Mouse (Mus musculus) CH12.LX (cell line): ENCODE data around the gene Ctnna3. TPM values are rescaled to one million over a fixed set of nuclear protein-coding genes. Genes with fewer than 3 reads are reported as not detected.

Experiments
- DNase-seq: peaks from one replicate; pipeline ENCODE4 v3.0.0-alpha.2; 2013; ENCODE audit errors: extremely low read depth
- H3K27ac ChIP-seq: 2 replicates; pipeline ENCODE4 v1.5.1; 2012; ENCODE audit warnings: low read depth, mild to moderate bottlenecking, control low read depth, moderate library complexity; ENCODE audit not compliant: insufficient read depth
- H3K27me3 ChIP-seq: replicated peaks from 2 replicates; pipeline ENCODE3; 2012; ENCODE audit warnings: inconsistent platforms
- H3K36me3 ChIP-seq, 2 experiments: replicated peaks in 1 of 2; 2 replicates each; pipeline versions ENCODE3 to v1.6.1; 2012; ENCODE audit warnings: inconsistent platforms in 1 of 2, low read length in 1 of 2, mild to moderate bottlenecking in 1 of 2, mixed read lengths in 1 of 2, moderate library complexity in 1 of 2; ENCODE audit not compliant: control insufficient read depth in 1 of 2, insufficient read depth in 1 of 2
- H3K4me1 ChIP-seq, 2 experiments: 2 replicates each; pipeline ENCODE4 v1.6.1; 2012; ENCODE audit warnings: inconsistent platforms in 1 of 2, moderate library complexity in 1 of 2; ENCODE audit not compliant: insufficient read depth in 2 of 2, control insufficient read depth in 1 of 2
- H3K4me2 ChIP-seq: 2 replicates; pipeline ENCODE4 v1.6.1; 2012; ENCODE audit warnings: low read depth, mild to moderate bottlenecking, control low read depth; ENCODE audit not compliant: poor library complexity, insufficient read depth, severe bottlenecking
- H3K4me3 ChIP-seq, 3 experiments: fragments of 150-350 bp in 1 of 3; sonication (generic) in 1 of 3; replicated peaks in 1 of 3; 2 replicates each; pipeline versions ENCODE3 to v1.5.1; 2011 to 2012; ENCODE audit warnings: low read depth in 2 of 3, low read length in 2 of 3, mild to moderate bottlenecking in 2 of 3, moderate library complexity in 2 of 3, control low read depth in 1 of 3, improper control_type of control experiment in 1 of 3, inconsistent platforms in 1 of 3, mixed read lengths in 1 of 3; ENCODE audit not compliant: poor library complexity in 1 of 3
- H3K79me2 ChIP-seq: replicated peaks from 2 replicates; pipeline ENCODE4 v1.6.1; 2012; ENCODE audit warnings: mild to moderate bottlenecking, moderate library complexity; ENCODE audit not compliant: control insufficient read depth, poor library complexity, insufficient read depth, severe bottlenecking; ENCODE audit errors: extremely low read depth
- H3K9ac ChIP-seq: 2 replicates; pipeline ENCODE4 v1.6.1; 2012; ENCODE audit warnings: low read depth, mild to moderate bottlenecking, control low read depth, moderate library complexity; ENCODE audit not compliant: insufficient read depth
- H3K9me3 ChIP-seq: replicated peaks from 2 replicates; pipeline ENCODE3; 2012; ENCODE audit warnings: low read length, inconsistent platforms, mixed read lengths
- BHLHE40 ChIP-seq: IDR thresholded peaks from 2 replicates; pipeline ENCODE4 v1.6.1; 2011; ENCODE audit warnings: mild to moderate bottlenecking, low read depth, low read length, improper control_type of control experiment
- CHD1 ChIP-seq: IDR thresholded peaks from 2 replicates; pipeline ENCODE4 v1.6.1; 2012; ENCODE audit warnings: low read depth, low read length, improper control_type of control experiment, inconsistent platforms
- CHD2 ChIP-seq: IDR thresholded peaks from 2 replicates; pipeline ENCODE4 v1.6.1; 2011; ENCODE audit warnings: low read length, improper control_type of control experiment
- CTCF ChIP-seq, 2 experiments: IDR thresholded peaks in 1 of 2; conservative IDR thresholded peaks in 1 of 2; 2 replicates each; pipeline ENCODE4 v1.5.1; 2011 to 2012; ENCODE audit warnings: low read depth in 2 of 2, low read length in 2 of 2, improper control_type of control experiment in 1 of 2, inconsistent platforms in 1 of 2, mild to moderate bottlenecking in 1 of 2, moderate library complexity in 1 of 2
- EP300 ChIP-seq: IDR thresholded peaks from 2 replicates; pipeline ENCODE4 v1.6.1; 2011; ENCODE audit warnings: low read length, improper control_type of control experiment
- GABPA ChIP-seq: IDR thresholded peaks from 2 replicates; pipeline ENCODE4 v1.6.1; 2012; ENCODE audit warnings: low read depth, low read length, improper control_type of control experiment, inconsistent platforms; ENCODE audit not compliant: insufficient replicate concordance
- HCFC1 ChIP-seq: IDR thresholded peaks from 2 replicates; pipeline ENCODE4 v1.6.1; 2012; ENCODE audit warnings: low read depth, mild to moderate bottlenecking, inconsistent platforms, low read length, improper control_type of control experiment
- JUN ChIP-seq: IDR thresholded peaks from 2 replicates; pipeline ENCODE4 v1.6.1; 2011; ENCODE audit warnings: low read depth, mild to moderate bottlenecking, low read length, improper control_type of control experiment, moderate library complexity; ENCODE audit not compliant: insufficient read depth
- JUND ChIP-seq: conservative IDR thresholded peaks from 2 replicates; pipeline ENCODE4 v1.6.1; 2011; ENCODE audit warnings: low read depth, low read length, improper control_type of control experiment
- MAX ChIP-seq: IDR thresholded peaks from 2 replicates; pipeline ENCODE4 v1.6.1; 2011; ENCODE audit warnings: low read length, improper control_type of control experiment
- MEF2A ChIP-seq: IDR thresholded peaks from 2 replicates; pipeline ENCODE4 v1.6.1; 2014; ENCODE audit warnings: low read depth, mild to moderate bottlenecking, inconsistent platforms, low read length, improper control_type of control experiment, borderline replicate concordance
- MXI1 ChIP-seq: IDR thresholded peaks from 2 replicates; pipeline ENCODE4 v1.6.1; 2011; ENCODE audit warnings: mild to moderate bottlenecking, low read depth, low read length, improper control_type of control experiment
- NELFE ChIP-seq: IDR thresholded peaks from 2 replicates; pipeline ENCODE4 v1.6.1; 2011; ENCODE audit warnings: low read depth, low read length, improper control_type of control experiment
- NRF1 ChIP-seq: IDR thresholded peaks from 2 replicates; pipeline ENCODE4 v1.6.1; 2014; ENCODE audit warnings: low read depth, mild to moderate bottlenecking, inconsistent platforms, low read length, improper control_type of control experiment, moderate library complexity
- PAX5 ChIP-seq: IDR thresholded peaks from 2 replicates; pipeline ENCODE4 v1.6.1; 2012; ENCODE audit warnings: low read length, inconsistent platforms, mixed read lengths
- POLR2A ChIP-seq: IDR thresholded peaks from 2 replicates; pipeline ENCODE4 v1.6.1; 2011; ENCODE audit warnings: low read depth, mild to moderate bottlenecking, improper control_type of control experiment, low read length
- POLR2AphosphoS2 ChIP-seq: IDR thresholded peaks from 2 replicates; pipeline ENCODE4 v1.6.1; 2011; ENCODE audit warnings: low read depth, low read length, improper control_type of control experiment
- RCOR1 ChIP-seq: conservative IDR thresholded peaks from 2 replicates; pipeline ENCODE4 v1.6.1; 2012; ENCODE audit warnings: low read depth, mild to moderate bottlenecking, inconsistent platforms, low read length, improper control_type of control experiment
- SIN3A ChIP-seq: IDR thresholded peaks from 2 replicates; pipeline ENCODE4 v1.6.1; 2012; ENCODE audit warnings: low read length, improper control_type of control experiment, inconsistent platforms
- SMC3 ChIP-seq: IDR thresholded peaks from 2 replicates; pipeline ENCODE4 v1.6.1; 2011; ENCODE audit warnings: low read depth, low read length, improper control_type of control experiment
- TBP ChIP-seq: conservative IDR thresholded peaks from 2 replicates; pipeline ENCODE4 v1.6.1; 2011; ENCODE audit warnings: low read depth, low read length, improper control_type of control experiment
- TCF12 ChIP-seq: IDR thresholded peaks from 2 replicates; pipeline ENCODE4 v1.6.1; 2014; ENCODE audit warnings: low read depth, mild to moderate bottlenecking, inconsistent platforms, low read length, improper control_type of control experiment
- USF1 ChIP-seq: IDR thresholded peaks from 2 replicates; pipeline ENCODE4 v1.6.1; 2014; ENCODE audit warnings: low read depth, mild to moderate bottlenecking, inconsistent platforms, low read length, improper control_type of control experiment
- USF2 ChIP-seq: conservative IDR thresholded peaks from 2 replicates; pipeline ENCODE4 v1.6.1; 2011; ENCODE audit warnings: low read depth, low read length, improper control_type of control experiment
- ZKSCAN1 ChIP-seq: IDR thresholded peaks from 2 replicates; pipeline ENCODE4 v1.6.1; 2012; ENCODE audit warnings: low read depth, inconsistent platforms, low read length, improper control_type of control experiment, borderline replicate concordance
- ZMIZ1 ChIP-seq: IDR thresholded peaks from 2 replicates; pipeline ENCODE4 v1.6.1; 2012; ENCODE audit warnings: low read depth, mild to moderate bottlenecking, inconsistent platforms, low read length, improper control_type of control experiment
- ZNF384 ChIP-seq: IDR thresholded peaks from 2 replicates; pipeline ENCODE4 v1.6.1; 2012; ENCODE audit warnings: low read depth, low read length, improper control_type of control experiment, inconsistent platforms
- dilution Hi-C: fragments of 300-500 bp; cut with MboI; formaldehyde crosslinking; loops from 2 replicates; pipeline ENCODE4 v1.14.3; 2020; ENCODE audit warnings: low sequenced_read_pairs; ENCODE audit not compliant: extremely low pct_unique_long_range_greater_than_20kb, extremely low pct_ligation_motif_present
- in situ Hi-C: fragments of 300-500 bp; cut with MboI; formaldehyde crosslinking; loops from 3 replicates; pipeline ENCODE4 v1.14.3; 2019; ENCODE audit warnings: low sequenced_read_pairs, low pct_ligation_motif_present, low pct_unique_long_range_greater_than_20kb, mixed read lengths
- polyA plus RNA-seq: library from polyadenylated mRNA; unstranded; fragments of >175 nt; gene quantifications from 2 replicates; pipeline ENCODE4 v1.2.1, GENCODE M21; 2012; ENCODE audit warnings: low read depth; ENCODE audit not compliant: insufficient read length
- total RNA-seq, 2 experiments: library from RNA; depleted of rRNA; stranded (reverse); fragments of 300-350 nt in 1 of 2; fragments of >200 nt in 1 of 2; gene quantifications; 2 replicates each; pipeline ENCODE4 v1.2.3; 2012 to 2014

Gene Ctnna3
- total and polyA plus RNA-seq, 3 experiments = 0.09 TPM; not detected in 2

- Histone ChIP-seq H3K4me3 (no peak overlapping the region), H3K27me3 (no peaks in the 10 kb centered on the region), H3K9ac (no peak overlapping the region), H3K4me1 (no peaks in the 10 kb centered on the region), H3K4me2 (no peak overlapping the region), H3K9me3 (peaks cover 34% of the 10 kb centered on the region), H3K36me3 (no peaks in the 10 kb centered on the region), H3K27ac (no peak overlapping the region), H3K79me2 (no peaks in the 10 kb centered on the region)
- in situ Hi-C loops (no loop called here), dilution Hi-C loops (no loop called here)
- no peak for TF ChIP-seq MXI1
- TF ChIP-seq SMC3 = no peak
- TF ChIP-seq RCOR1 = no peak
- no peak for TF ChIP-seq JUN
- no peak for TF ChIP-seq CTCF (conservative IDR thresholded peaks at IDR 0.05 in 1 of 2, IDR thresholded peaks at IDR 0.05 in 1 of 2; ENCODE audit: low read depth in 2 of 2, low read length in 2 of 2)
- no peak for TF ChIP-seq ZMIZ1
- TF ChIP-seq JUND = no peak
- no peak for TF ChIP-seq USF1
- no peak for TF ChIP-seq GABPA
- TF ChIP-seq CHD2 = no peak
- TF ChIP-seq NRF1 = no peak
- TF ChIP-seq ZNF384 = no peak
- TF ChIP-seq ZKSCAN1 = no peak
- TF ChIP-seq MEF2A = no peak
- no peak for TF ChIP-seq TCF12
- no peak for TF ChIP-seq POLR2AphosphoS2
- TF ChIP-seq TBP = no peak
- no peak for DNase-seq
Measured at GRCm38 (mm10) chr10:64278836-64279235, 848.9 kb downstream of the Ctnna3 start.

- in situ Hi-C loops = no loop called here
- peaks cover 57% of the 10 kb centered on the region for H3K9me3 ChIP-seq
Measured at GRCm38 (mm10) chr10:64305802-64306201, 875.9 kb downstream of the Ctnna3 start.

More at GRCm38 (mm10) chr10:64305802-64306201, 875.9 kb downstream of the Ctnna3 start:
- no peak overlapping the region for H3K27ac ChIP-seq
- H3K27me3 ChIP-seq = no peaks in the 10 kb centered on the region
- no peak overlapping the region for H3K4me2 ChIP-seq
- H3K36me3 ChIP-seq = no peaks in the 10 kb centered on the region
- H3K9ac ChIP-seq = no peak overlapping the region
- H3K79me2 ChIP-seq = no peaks in the 10 kb centered on the region
- H3K4me3 ChIP-seq = no peak overlapping the region
- no peak for TF ChIP-seq GABPA
- no peak for TF ChIP-seq POLR2A
- no peak for TF ChIP-seq NELFE
- TF ChIP-seq CTCF (conservative IDR thresholded peaks at IDR 0.05 in 1 of 2, IDR thresholded peaks at IDR 0.05 in 1 of 2; ENCODE audit: low read depth in 2 of 2, low read length in 2 of 2) = no peak
- TF ChIP-seq ZKSCAN1 = no peak
- TF ChIP-seq USF2 = no peak
- TF ChIP-seq POLR2AphosphoS2 = no peak
- no peak for TF ChIP-seq MXI1
- TF ChIP-seq MEF2A = no peak
- no peak for TF ChIP-seq EP300
- no peak for TF ChIP-seq HCFC1
- TF ChIP-seq TBP = no peak
- no peak for TF ChIP-seq CHD1
- TF ChIP-seq TCF12 = no peak
- no peak for TF ChIP-seq BHLHE40
- no peak for TF ChIP-seq SIN3A
- no peak for TF ChIP-seq CHD2
- TF ChIP-seq PAX5 = no peak
- TF ChIP-seq MAX = no peak
- no peak for TF ChIP-seq JUN
- H3K4me1 ChIP-seq = no peaks in the 10 kb centered on the region
- no peak for DNase-seq
- dilution Hi-C loops = no loop called here
